Mouse (Mus musculus) kidney, adult 2 months (tissue): Measurements from ENCODE around the gene Hnrnpa2b1.

Source experiments
- CTCF ChIP-seq: fragments of 200-500 bp; conservative IDR thresholded peaks from 2 replicates; pipeline ENCODE4 v1.5.1; 2011; ENCODE audit warnings: low read depth, mild to moderate bottlenecking, control low read depth, low read length, moderate library complexity, mixed read lengths; ENCODE audit not compliant: insufficient read depth, insufficient read length
- POLR2A ChIP-seq: fragments of 200-500 bp; IDR thresholded peaks from one replicate; pipeline ENCODE4 v1.6.1; 2011; ENCODE audit warnings: low read depth, low read length, control low read depth

DNA sequence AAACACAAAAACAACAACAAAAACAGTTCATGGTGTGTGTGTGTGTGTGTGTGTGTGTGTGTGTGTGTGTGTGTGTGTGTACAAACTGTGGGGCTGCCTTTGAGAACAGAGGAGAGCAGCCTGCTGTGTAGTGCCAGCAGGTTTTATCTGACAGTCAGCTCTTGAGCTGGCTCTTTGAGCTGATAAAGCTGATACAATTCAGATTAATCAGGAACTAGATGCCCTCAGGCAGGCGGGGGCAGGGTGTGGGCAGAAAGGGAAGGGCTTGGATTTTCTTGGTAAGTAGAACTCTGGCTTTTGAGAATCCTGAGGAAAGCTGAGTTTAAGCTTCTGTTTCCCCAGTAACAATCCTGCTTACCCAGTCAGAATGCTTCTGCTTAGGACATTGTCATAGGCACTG, 36.0 kb upstream of the Hnrnpa2b1 start:
- no peak for TF ChIP-seq CTCF
- TF ChIP-seq POLR2A = no peak
